In the genomic region with DNA sequence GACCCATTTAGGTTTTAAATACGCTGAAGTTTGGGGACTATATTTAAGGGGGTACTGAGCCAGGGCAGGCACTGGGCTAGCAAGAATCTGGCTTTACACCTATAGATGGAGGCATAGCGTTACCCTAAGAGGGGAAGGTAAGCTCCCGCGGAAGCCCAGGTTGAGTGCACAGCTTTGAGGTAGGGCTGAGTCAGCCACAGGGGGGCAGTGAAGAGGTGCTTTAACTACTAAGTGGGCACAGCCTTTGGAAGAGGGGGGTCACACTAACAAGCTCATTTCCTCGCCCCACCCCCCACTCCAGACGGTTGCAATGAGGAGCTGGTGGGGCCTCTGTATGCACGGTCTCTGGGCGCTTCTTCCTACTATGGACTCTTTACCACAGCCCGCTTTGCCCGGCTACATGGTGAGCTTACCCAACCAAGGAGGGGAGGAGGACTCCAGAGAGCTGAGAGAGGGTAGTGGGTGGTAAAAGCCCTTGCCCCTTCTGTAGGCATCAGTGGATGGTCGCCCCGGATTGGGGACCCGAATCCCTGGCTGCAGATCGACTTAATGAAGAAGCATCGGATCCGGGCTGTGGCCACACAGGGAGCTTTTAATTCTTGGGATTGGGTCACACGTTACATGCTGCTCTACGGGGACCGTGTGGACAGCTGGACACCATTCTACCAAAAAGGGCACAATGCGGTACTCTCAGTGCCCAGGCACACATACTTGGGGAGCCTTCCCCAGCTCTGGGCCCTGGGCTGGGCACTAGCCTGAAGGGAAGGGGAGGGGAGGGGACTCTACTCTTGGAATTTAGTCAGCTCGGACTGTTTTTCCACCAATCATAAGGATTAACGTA, we compare ENCODE assay signal across 2 mouse cellular contexts.
TF ChIP-seq lines count a peak whose summit lies in the region.

No protein-coding gene starts in this region.

TF ChIP-seq in C2C12, 6 proteins besides CTCF, POLR2A, EP300 and RAD21:
- TF ChIP-seq FOSL1 (IDR thresholded peaks at IDR 0.05; ENCODE audit: insufficient read depth, low read length, poor library complexity, severe bottlenecking), result no peak
- TF ChIP-seq MAX (IDR thresholded peaks at IDR 0.05), result no peak
- no peak for TF ChIP-seq MYOD1 (IDR thresholded peaks at IDR 0.05; ENCODE audit: control insufficient read depth, insufficient read length, low read depth)
- no peak for TF ChIP-seq CEBPB (IDR thresholded peaks at IDR 0.05; ENCODE audit: low read depth)
- no peak for TF ChIP-seq USF1 (IDR thresholded peaks at IDR 0.05; ENCODE audit: low read depth)
- TF ChIP-seq MYOG (IDR thresholded peaks at IDR 0.05; ENCODE audit: control insufficient read depth, extremely low read depth, insufficient read length), result no peak

TF ChIP-seq in MEL, 35 proteins besides CTCF, POLR2A, EP300 and RAD21:
- peak; percentile 77 for TF ChIP-seq SMC3 (IDR thresholded peaks at IDR 0.05; ENCODE audit: low read depth, low read length)
- no peak for TF ChIP-seq HCFC1 (IDR thresholded peaks at IDR 0.05; ENCODE audit: low read depth, low read length)
- no peak for TF ChIP-seq POLR2AphosphoS5 (IDR thresholded peaks at IDR 0.05; ENCODE audit: borderline replicate concordance, low read depth, low read length)
- TF ChIP-seq MAZ (IDR thresholded peaks at IDR 0.05; ENCODE audit: low read depth, low read length), result peak; percentile 41; the same call in 1 of the 2 replicates
- peak; percentile 48 for TF ChIP-seq ZC3H11A (IDR thresholded peaks at IDR 0.05; ENCODE audit: low read depth, low read length)
